Mouse (Mus musculus) right cerebral cortex, postnatal 10 days (tissue): ENCODE measurements around the gene Gm21761.
"Not testable (repeated sequence)": the region's sequence is repeated elsewhere in the genome, so short reads cannot be mapped to it uniquely, and the experiment has no call there.

Experiments
- DNase-seq, 2 experiments: peaks; one replicate each; pipeline ENCODE4 v3.0.0; 2021; ENCODE audit warnings: low spot score in 2 of 2

Gene Gm21761

DNA sequence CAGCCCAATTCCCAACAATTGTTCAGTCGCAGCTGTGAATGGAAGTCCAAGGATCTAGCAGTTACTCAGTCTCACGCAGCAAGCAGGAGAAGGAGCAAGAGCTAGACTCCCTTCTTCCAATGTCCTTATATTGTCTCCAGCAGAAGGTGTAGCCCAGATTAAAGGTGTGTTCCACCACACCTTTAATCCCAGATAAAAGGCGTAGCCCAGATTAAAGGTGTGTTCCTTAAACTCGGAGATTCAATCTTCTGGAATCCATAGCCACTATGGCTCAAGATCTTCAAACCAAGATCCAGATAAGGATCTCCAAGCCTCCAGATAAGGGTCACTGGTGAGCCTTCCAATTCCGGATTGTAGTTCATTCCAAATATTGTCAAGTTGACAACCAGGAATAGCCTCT is at the start of gene Gm21761:
Gene Gm21761, minus strand, starts transcription at position 101 of the 400 bp plus-strand sequence.
- not testable (repeated sequence) for DNase-seq

DNA sequence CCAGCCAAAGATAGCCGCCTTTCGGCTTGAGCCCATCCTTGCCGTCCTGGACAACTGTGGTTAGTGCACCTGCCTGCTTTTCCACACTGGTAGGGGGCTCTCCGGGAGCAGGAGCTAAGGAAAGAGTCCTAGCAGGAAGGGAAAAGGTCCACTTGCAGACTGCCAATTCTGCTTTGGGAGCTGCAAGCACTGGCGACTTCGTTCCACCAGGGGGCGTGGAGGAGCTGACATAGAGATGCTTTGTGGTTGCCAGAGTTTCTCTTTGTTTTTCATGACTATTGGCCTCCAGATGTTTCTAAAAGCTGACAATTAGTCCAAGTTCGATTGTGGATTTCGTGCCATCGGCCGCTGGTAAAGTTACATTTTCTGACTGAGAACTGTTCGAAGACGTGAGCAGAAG is 40.1 kb upstream of the Gm21761 start:
- not testable (repeated sequence) for DNase-seq

DNA sequence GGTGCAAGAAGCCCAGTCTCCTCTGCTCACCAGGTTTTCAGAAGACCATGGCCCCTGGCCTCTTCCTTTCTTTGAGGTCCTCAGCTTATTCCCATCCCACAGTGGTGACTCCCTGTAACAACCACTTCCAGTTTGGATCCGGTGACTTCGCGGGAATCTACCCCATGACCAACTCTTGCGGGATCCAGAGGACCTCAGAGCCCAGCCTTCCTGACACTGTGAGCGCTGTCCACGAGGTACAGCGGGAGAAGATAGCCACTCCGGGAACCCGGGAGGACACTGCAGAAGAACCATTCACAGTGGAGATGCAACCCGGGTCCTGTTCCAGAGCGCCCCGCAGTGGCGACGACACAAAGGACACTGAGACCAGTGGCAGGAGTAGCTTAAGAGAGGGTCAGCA is 39.1 kb upstream of the Gm21761 start:
- not testable (repeated sequence) for DNase-seq

DNA sequence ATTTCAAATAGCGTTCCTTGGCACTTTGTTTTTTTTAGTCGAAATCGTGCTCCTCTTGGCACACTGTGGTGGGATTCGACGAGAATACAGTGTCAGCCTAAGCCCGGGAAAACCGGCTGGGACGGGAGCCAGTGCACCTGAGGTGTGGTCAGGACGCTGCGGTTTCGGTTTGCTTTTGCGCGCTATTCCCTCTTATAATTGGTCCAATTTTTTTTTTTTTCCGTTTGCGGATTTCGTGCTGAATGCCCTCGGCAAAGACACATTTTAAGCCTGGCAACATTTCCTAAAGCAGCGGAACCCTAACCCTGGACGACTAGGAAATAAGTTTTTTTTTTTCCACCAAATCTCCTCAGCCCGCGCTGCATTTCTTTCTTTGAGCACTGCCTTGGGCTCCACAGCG is 36.9 kb upstream of the Gm21761 start:
- DNase-seq = peak; percentile 17 to 19

DNA sequence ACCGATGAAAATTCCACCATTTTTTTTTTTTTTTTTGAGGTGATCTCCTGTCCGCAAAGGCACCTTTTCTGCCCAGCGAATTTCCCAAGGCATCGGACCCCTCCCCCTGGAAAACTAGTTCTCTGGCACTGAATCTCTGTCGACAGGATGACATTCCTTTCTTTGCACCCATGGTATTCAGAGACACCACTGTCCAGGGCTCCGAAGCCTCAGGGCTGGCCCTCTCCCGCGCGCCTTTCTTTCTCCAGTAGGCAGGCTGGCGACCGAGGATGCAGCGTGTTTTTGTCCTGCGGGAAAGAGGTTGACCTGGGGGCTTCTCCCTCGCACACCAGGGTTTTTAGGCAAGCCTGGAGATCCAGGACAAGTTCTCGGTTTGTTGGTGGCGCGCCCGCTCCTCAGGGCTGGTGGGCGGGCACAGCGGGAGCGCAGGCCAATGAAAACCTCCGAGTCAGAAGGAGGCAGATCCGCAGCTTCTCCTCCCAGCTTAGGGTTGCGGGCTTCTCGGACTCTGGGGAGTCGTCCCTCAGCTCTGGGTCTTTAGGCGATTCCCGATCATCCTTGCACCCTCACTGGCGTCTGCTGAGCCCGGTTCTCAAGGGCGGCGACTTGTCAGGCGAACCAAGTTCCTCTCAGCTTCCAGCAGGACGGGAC is 36.4 kb upstream of the Gm21761 start:
- DNase-seq = not testable (repeated sequence)

DNA sequence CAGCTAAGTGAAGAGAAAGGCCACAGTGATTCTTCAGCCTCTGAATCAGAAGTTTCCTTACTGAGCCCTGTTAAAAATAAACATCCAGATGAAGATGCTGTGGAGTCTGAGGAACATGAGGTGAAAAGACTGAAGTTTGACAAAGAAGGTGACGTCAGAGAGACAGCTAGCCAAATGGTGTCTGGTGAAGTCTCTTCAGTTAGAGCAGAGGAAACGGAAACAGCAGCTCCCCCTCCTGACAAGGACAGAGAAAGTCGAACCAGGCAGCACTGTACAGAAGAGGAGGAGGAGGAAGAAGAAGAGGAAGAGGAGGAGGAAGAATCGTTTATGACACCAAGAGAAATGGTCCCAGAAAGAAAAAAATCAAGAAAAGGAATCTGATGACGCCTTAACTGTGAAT is 33.8 kb upstream of the Gm21761 start:
- DNase-seq = not testable (repeated sequence)

DNA sequence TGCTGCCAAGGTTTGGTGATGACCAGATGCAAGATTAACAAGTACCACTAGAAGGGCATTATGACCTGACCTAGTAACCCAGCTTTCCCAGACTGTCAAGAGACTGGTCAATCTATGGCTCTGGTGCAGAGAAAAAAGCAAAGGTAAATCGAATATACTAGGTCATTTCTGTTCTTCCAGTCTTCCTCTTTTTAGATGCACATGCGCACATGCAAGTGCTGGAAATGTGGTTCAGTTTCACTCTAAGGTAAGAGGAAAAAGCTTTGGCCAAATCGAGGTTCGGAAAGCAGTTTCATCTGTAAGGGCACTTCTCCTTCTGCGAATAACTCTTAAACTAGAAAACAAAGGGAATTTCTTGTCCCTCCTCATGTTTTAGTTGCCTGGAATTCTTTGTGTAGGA is 26.5 kb upstream of the Gm21761 start:
- not testable (repeated sequence) for DNase-seq

DNA sequence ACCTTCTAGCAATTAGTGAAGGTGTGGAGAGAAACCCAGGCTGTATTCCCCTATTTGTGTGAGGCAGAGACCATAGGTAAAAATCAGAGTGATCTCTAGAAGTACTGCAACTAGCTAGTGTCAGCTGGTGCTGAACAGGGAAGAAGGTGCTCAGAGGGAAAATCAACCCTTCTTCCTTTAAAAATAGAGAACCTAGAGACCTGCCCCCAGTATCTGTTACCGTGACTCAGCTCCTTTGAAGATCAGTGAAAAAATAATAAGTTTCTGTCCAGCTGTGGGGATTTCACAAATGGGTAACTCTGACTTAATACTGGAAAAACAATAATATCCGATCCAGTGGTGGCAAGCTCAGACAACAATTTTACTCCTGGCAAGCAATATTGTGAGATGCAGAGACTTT is 26.0 kb upstream of the Gm21761 start:
- not testable (repeated sequence) for DNase-seq

DNA sequence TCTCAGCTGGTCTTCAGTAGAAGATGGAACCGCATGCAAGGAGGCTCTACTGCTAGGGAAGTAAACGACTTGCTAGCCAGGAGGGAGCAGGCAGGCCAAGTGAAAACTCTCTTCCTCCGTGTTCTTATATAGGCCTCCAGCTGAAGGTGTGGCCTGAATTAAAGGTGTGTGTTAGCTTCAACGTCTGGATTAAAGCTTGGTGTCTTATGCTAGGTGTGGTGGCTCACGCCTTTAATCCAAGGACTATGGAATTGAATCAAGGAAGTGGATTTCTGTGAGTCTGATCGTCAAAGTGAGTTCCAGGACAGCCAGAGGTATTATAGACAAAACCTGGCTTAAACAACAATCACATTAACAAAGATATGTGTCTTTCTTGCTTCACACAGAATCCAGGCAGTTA is 21.6 kb upstream of the Gm21761 start, which contains the start of gene B020031M17Rik:
Gene B020031M17Rik, minus strand, starts transcription at position 101 of the 400 bp plus-strand sequence.
- DNase-seq = not testable (repeated sequence)

DNA sequence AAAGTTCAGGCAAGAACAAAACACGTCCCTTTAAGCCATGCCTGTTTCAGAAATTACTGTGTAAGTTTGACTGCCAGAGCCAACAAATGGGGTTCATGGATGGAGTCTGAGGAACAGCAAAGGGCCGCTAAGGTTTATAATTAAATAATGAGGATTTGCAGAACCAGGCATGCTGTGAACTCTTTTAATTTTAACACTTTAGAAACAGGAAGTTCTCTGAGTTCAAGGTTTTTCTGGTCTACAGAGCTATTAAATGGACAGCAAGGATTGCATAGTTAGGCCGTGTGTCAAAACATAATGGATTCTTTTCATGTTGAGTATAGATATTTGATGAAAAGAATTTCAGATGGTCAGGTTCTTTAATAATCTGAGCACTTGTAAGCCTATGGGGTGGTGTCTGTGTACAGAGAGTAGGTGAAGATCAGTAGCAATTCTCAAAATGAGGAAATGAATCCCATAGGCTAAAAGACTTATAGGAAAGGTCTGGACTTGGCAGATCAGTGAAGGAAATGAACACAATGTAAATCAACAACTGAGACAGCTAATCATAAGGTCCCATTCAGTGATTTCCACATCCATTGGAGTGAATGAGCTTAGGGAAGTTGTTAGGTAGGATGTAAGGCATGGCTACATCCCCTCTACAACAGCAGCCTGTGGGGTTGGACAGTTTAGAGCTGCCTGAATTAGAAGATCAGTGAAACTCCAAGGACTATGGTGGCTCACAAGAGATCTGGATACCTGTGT is 4.3 kb downstream of the Gm21761 start:
- DNase-seq = not testable (repeated sequence)

DNA sequence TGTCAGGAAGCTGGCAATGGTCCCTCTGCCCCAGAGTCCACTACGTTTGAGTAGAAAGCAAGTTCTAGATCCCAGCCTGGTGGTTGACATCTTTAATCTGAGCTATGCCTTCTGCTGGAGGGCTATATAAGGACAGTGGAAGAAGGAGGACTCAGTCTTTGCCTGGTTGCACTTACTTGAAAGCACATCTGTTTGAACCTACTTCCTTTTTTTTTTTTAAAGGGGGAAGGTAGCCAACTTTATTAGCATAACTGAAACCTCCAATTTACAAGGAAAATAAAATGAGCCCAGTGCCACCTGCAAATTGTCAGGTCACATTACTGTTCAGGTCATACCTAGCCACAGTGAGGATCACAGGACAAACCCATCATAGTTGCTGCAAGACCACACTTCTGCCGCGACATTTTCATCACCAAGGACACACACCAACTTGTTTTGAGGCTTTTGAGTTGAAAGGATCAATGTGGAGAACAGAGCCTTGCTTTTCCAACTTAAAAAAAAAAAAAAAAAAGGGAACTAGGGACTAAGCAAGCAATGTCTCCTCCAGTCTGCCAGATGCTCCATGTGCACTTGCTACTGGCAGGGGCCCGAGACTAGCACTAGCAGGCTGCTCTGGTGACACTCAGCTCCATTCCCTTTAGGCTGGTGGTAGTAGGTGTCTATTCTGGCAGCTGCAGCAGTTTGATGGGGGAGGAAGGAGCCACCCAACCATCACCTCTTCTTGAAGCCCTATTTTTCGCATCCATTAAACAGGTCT is 11.9 kb downstream of the Gm21761 start:
- not testable (repeated sequence) for DNase-seq

DNA sequence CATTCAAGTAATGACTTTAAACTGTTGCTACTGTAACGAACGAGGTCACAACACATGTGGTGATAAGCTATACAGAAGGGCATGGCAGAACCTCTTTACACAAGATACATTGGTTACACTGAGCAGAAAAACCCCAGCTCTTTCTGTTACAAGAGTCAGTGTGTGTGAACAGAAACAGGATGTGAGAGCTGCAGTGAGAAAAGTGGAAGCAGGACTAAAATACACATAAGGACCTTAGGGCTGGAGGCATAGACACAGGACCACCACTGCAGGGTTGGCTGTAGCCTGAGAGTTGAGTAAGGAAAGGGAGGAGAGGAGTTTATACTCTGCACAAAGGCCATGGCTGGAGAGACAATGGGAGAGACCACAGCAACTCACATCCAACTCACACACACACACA is 12.6 kb downstream of the Gm21761 start:
- not testable (repeated sequence) for DNase-seq

DNA sequence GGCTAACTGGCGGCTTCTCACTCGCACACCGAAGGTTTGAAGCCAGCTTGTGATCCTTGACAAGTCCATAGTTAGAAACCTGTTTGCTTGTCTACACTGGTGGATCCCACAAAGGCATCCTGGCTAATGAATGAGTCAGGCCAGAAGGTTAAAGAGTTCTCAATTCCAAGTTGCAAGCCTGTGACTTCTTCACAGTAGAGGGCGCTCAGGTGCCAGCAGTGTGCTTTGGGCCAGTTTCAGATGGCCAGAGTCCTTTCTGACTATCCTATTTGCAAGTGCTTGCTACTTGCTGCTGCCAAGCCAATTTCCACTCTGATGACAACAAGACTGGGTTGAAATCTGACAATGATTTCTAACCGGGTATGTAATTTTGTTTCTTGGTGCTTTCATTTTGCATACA is 30.5 kb downstream of the Gm21761 start:
- not testable (repeated sequence) for DNase-seq

DNA sequence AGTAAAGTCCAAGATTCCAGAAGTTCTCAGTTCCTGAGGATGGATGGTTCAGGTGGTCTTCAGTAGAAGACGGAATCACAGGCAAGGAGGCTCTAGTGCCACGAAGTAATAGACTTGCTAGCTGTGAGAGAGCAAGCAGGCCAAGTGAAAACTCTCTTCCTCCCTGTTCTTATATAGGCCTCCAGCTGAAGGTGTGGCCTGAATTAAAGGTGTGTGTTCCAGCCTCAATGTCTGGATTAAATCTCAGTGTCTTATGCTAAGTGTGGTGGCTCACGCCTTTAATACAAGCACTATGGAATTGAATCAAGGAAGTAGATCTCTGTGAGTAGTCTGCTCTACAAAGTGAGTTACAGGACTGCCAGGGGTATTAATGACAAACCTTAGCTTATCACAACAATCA is 34.4 kb downstream of the Gm21761 start, which contains the start of gene Tcstv1:
Gene Tcstv1, minus strand, starts transcription at position 101 of the 400 bp plus-strand sequence.
- DNase-seq = not testable (repeated sequence)

DNA sequence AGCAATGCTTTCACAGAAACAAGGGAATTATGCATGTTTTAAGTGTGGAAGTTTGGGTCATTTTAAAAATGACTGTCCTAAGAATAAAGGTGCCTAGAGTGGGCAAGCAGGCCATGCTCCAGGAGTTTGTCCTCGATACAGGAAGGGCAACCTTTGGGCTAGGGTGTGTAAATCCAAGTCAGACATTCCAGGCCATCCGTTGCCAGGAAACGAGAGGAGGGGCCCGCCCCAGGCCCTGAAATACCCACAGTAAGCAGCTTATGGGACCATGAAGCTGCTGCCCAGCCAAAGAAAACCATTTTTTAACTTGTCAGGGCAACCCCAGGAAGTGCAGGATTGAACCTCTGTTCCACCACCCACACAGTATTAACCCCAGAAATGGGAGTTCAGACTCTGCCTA is 42.2 kb downstream of the Gm21761 start:
- DNase-seq = not testable (repeated sequence)

DNA sequence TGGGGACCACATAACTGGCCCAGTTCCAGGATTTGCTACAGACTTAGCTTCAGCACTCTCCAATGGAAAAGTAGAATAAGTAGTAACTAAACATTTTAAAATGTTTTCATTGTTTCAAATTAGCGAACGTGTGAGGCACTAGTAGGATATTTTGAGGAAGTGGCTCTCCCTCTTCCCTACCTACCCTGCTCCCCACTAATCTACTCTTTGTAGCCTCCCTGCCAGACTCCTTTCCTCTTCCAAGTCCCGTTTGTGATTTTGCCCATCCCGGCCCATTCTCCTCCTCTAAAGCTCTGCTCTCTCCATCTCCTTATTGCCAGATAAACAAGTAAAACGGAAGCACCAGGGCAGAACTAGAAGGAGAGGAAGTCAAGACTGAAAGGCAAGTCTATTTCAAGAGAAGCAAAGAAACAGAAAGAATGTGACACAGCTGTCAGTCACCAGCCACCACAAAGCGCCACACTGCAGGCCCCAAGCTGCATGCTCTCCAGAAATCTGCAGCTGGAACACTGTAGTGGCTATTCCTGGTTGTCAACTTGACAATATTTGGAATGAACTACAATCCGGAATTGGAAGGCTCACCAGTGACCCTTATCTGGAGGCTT is 64.6 kb downstream of the Gm21761 start:
- DNase-seq = not testable (repeated sequence)

DNA sequence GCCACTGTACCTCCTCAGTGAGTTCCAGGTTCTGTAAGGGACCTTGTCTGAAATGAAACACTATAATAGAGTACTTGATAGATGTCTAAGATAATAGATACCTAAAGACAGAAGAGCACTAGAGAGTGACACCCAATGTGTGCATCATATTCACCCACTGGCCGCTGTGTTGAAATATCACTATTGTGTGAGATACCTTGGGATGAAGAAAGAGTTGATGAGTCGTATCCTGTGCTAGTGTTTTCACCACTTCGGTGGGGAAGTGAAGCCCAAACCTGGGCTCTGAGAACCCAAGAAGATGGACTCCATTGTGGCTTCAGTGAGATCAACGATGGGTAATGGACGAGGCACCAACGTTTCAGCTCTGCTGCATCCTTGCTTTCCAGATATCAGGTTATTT is 66.7 kb downstream of the Gm21761 start:
- not testable (repeated sequence) for DNase-seq
